Mouse (Mus musculus) left cerebral cortex, adult 11 months (tissue): ENCODE data around the gene Thsd7b.
"Not testable (repeated sequence)": the region's sequence is repeated elsewhere in the genome, so short reads cannot be mapped to it uniquely, and the experiment has no call there.

ENCODE experiments used
- DNase-seq: peaks from one replicate; pipeline ENCODE4 v3.0.0; 2022; ENCODE audit warnings: low spot score

Thsd7b gene

GRCm38 (mm10) chr1:129843416-129843815 lies 570.3 kb downstream of the Thsd7b start:
- no peak for DNase-seq

GRCm38 (mm10) chr1:129850007-129850564 lies 577.0 kb downstream of the Thsd7b start:
- DNase-seq: no peak

- no peak for DNase-seq
Observed at GRCm38 (mm10) chr1:129867714-129868113, 594.6 kb downstream of the Thsd7b start.

- no peak for DNase-seq
Observed at GRCm38 (mm10) chr1:129874355-129874754, 601.3 kb downstream of the Thsd7b start.

GRCm38 (mm10) chr1:129887861-129888260 lies 614.8 kb downstream of the Thsd7b start:
- DNase-seq: no peak

- DNase-seq: no peak
Observed at GRCm38 (mm10) chr1:129898121-129898520, 625.0 kb downstream of the Thsd7b start.

GRCm38 (mm10) chr1:129915484-129915883 lies 642.4 kb downstream of the Thsd7b start:
- DNase-seq: no peak

- no peak for DNase-seq
Observed at GRCm38 (mm10) chr1:129917568-129917967, 644.5 kb downstream of the Thsd7b start.

GRCm38 (mm10) chr1:129919385-129919784 lies 646.3 kb downstream of the Thsd7b start:
- no peak for DNase-seq

GRCm38 (mm10) chr1:129931003-129931402 lies 657.9 kb downstream of the Thsd7b start:
- no peak for DNase-seq

GRCm38 (mm10) chr1:129943116-129943515 lies 670.0 kb downstream of the Thsd7b start:
- DNase-seq: no peak

GRCm38 (mm10) chr1:129947026-129947425 lies 673.9 kb downstream of the Thsd7b start:
- no peak for DNase-seq

GRCm38 (mm10) chr1:129955478-129955877 lies 682.4 kb downstream of the Thsd7b start:
- DNase-seq: no peak

- no peak for DNase-seq
Observed at GRCm38 (mm10) chr1:129956625-129957024, 683.5 kb downstream of the Thsd7b start.

GRCm38 (mm10) chr1:129959352-129959751 lies 686.2 kb downstream of the Thsd7b start:
- not testable (repeated sequence) for DNase-seq

- DNase-seq: no peak
Observed at GRCm38 (mm10) chr1:129963166-129963565, 690.1 kb downstream of the Thsd7b start.

GRCm38 (mm10) chr1:129989247-129989646 lies 716.1 kb downstream of the Thsd7b start:
- DNase-seq: not testable (repeated sequence)

GRCm38 (mm10) chr1:129990821-129991220 lies 717.7 kb downstream of the Thsd7b start:
- no peak for DNase-seq

GRCm38 (mm10) chr1:130055012-130055411 lies 781.9 kb downstream of the Thsd7b start:
- no peak for DNase-seq

GRCm38 (mm10) chr1:130062105-130062504 lies 789.0 kb downstream of the Thsd7b start:
- no peak for DNase-seq

- no peak for DNase-seq
Observed at GRCm38 (mm10) chr1:130066193-130066959, 793.3 kb downstream of the Thsd7b start.

- no peak for DNase-seq
Observed at GRCm38 (mm10) chr1:130083788-130084187, 810.7 kb downstream of the Thsd7b start.

- DNase-seq: no peak
Observed at GRCm38 (mm10) chr1:130085207-130085606, 812.1 kb downstream of the Thsd7b start.

GRCm38 (mm10) chr1:130085910-130086309 lies 812.8 kb downstream of the Thsd7b start:
- DNase-seq: no peak
